22 mouse cellular contexts compared by ENCODE assay signal in the genomic region with DNA sequence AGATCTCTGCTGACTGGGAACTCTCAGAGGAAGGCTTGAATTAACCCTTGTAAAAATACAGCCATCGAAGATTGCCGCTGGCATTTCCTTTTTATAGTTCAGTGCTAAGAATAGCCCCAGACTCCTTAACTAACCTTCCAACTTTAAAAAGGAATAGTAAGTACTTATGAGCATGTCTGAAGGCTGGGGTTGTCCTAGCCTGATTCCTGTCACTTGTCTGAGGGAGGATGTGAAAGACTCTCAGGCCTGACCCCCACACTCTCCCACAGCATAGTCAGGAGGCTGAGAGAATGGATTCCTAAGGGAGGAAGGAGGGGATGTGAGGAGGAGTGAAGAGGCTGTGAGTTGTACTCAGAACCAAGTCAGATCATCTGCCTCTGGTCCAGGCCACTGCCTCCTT. TPM values are rescaled to one million over a fixed set of nuclear protein-coding genes. Genes with fewer than 3 reads are reported as not detected.
DNase-seq lines count a peak whose midpoint lies in the region; ATAC-seq and TF ChIP-seq lines count a peak whose summit lies in the region.
"Had no signal": no experiment of that assay in that cellular context is flagged by ENCODE, and none has a peak within 500 bp of the region (broad histone marks: within the 10 kb centered on the region; RNA-seq: fewer than 3 reads in every experiment).

No protein-coding gene starts in this region.

- no peak for ATAC-seq in embryonic facial prominence, embryonic 11.5 days (replicated peaks; ENCODE audit: insufficient number of reproducible peaks, low FRiP score, low TSS enrichment, low read depth)
- 0 out of 2 replicates have a peak, but pooled peaks have one; percentile 18 for ATAC-seq in heart, embryonic 16.5 days (replicated peaks; ENCODE audit: extremely low read depth, insufficient read depth, low FRiP score)
- ATAC-seq in limb, embryonic 12.5 days (ENCODE audit: insufficient number of reproducible peaks, insufficient read depth, low FRiP score, low TSS enrichment, low read depth), result no peak
- ATAC-seq: CD4-positive, CD25-positive, alpha-beta regulatory T cell, adult 4 months; hindbrain, postnatal 0 days; midbrain, embryonic 13.5 days had no signal

- H3K4me1 ChIP-seq in embryonic facial prominence, embryonic 11.5 days (ENCODE audit: control insufficient read depth, insufficient read depth, low read length), result no peaks in the 10 kb centered on the region
- peaks cover 23% of the 10 kb centered on the region for H3K4me1 ChIP-seq in embryonic facial prominence, embryonic 10.5 days
- peaks cover 12% of the 10 kb centered on the region for H3K4me1 ChIP-seq in heart, embryonic 16.5 days (ENCODE audit: control insufficient read depth, insufficient read depth, low read length)
- peaks cover 21% of the 10 kb centered on the region for H3K4me1 ChIP-seq in limb, embryonic 12.5 days (replicated peaks)
- H3K4me1 ChIP-seq in limb, embryonic 10.5 days, result peaks cover 11% of the 10 kb centered on the region
- peaks cover 7% of the 10 kb centered on the region; the same call in 1 of the 2 replicates for H3K4me1 ChIP-seq in embryonic fibroblast, embryonic 13.5 days (ENCODE audit: control insufficient read depth, insufficient read depth, low read length)
- H3K4me1 ChIP-seq: neural tube, embryonic 12.5 days had no signal

- no peak overlapping the region for H3K4me3 ChIP-seq in embryonic facial prominence, embryonic 11.5 days (ENCODE audit: low read depth, low read length)
- H3K4me3 ChIP-seq in embryonic facial prominence, embryonic 10.5 days, result no peak overlapping the region
- H3K4me3 ChIP-seq in heart, embryonic 16.5 days (ENCODE audit: low read length), result no peak overlapping the region
- H3K4me3 ChIP-seq in limb, embryonic 12.5 days (replicated peaks), result no peak overlapping the region
- H3K4me3 ChIP-seq in limb, embryonic 10.5 days, result no peak overlapping the region
- no peak overlapping the region for H3K4me3 ChIP-seq in embryonic fibroblast, embryonic 13.5 days (ENCODE audit: insufficient read depth, low read length)
- H3K4me3 ChIP-seq: embryonic facial prominence, embryonic 15.5 days; midbrain, embryonic 13.5 days; neural tube, embryonic 12.5 days had no signal

- H3K36me3 ChIP-seq in embryonic facial prominence, embryonic 11.5 days (replicated peaks; ENCODE audit: control insufficient read depth, insufficient read depth, low read depth, low read length), result no peaks in the 10 kb centered on the region
- no peaks in the 10 kb centered on the region for H3K36me3 ChIP-seq in embryonic facial prominence, embryonic 10.5 days (replicated peaks)
- no peaks in the 10 kb centered on the region for H3K36me3 ChIP-seq in heart, embryonic 16.5 days (ENCODE audit: control insufficient read depth, insufficient read depth)
- no peaks in the 10 kb centered on the region for H3K36me3 ChIP-seq in limb, embryonic 12.5 days
- no peaks in the 10 kb centered on the region for H3K36me3 ChIP-seq in limb, embryonic 10.5 days
- H3K36me3 ChIP-seq: embryonic facial prominence, embryonic 15.5 days; G1E; midbrain, embryonic 13.5 days; neural tube, embryonic 12.5 days had no signal

- no peak overlapping the region for H3K27ac ChIP-seq in embryonic facial prominence, embryonic 11.5 days (replicated peaks; ENCODE audit: low read depth, low read length)
- no peak overlapping the region for H3K27ac ChIP-seq in embryonic facial prominence, embryonic 10.5 days (replicated peaks)
- H3K27ac ChIP-seq in heart, embryonic 16.5 days (ENCODE audit: low read length), result no peak overlapping the region; the same call in none of the 2 replicates
- H3K27ac ChIP-seq in limb, embryonic 12.5 days, result peak overlapping the region; percentile 70
- H3K27ac ChIP-seq in limb, embryonic 10.5 days, result no peak overlapping the region
- peak overlapping the region; percentile 30; the same call in 1 of the 2 replicates for H3K27ac ChIP-seq in embryonic fibroblast, embryonic 13.5 days (ENCODE audit: insufficient read depth, low read length)
- H3K27ac ChIP-seq: embryonic facial prominence, embryonic 15.5 days; hindbrain, postnatal 0 days; midbrain, embryonic 13.5 days; neural tube, embryonic 12.5 days had no signal

- H3K9me3 ChIP-seq in embryonic facial prominence, embryonic 11.5 days (replicated peaks; ENCODE audit: control insufficient read depth, low read length), result no peaks in the 10 kb centered on the region
- H3K9me3 ChIP-seq in embryonic facial prominence, embryonic 10.5 days, result no peaks in the 10 kb centered on the region
- no peaks in the 10 kb centered on the region for H3K9me3 ChIP-seq in heart, embryonic 16.5 days (replicated peaks; ENCODE audit: control insufficient read depth, low read length)
- H3K9me3 ChIP-seq in limb, embryonic 12.5 days, result no peaks in the 10 kb centered on the region
- no peaks in the 10 kb centered on the region for H3K9me3 ChIP-seq in limb, embryonic 10.5 days (replicated peaks)
- H3K9me3 ChIP-seq: embryonic facial prominence, embryonic 15.5 days; G1E; midbrain, embryonic 13.5 days; neural tube, embryonic 12.5 days had no signal

- WGBS in embryonic facial prominence, embryonic 11.5 days, result 34% methylated on average over 2 of the region's 2 CpGs
- WGBS in embryonic facial prominence, embryonic 10.5 days, result 48% methylated on average over 2 of the region's 2 CpGs
- 21% methylated on average over 2 of the region's 2 CpGs for whole genome bisulfite sequencing in heart, embryonic 16.5 days
- 37% methylated on average over 2 of the region's 2 CpGs for WGBS in limb, embryonic 12.5 days
- WGBS in limb, embryonic 10.5 days, result 83% methylated on average over 2 of the region's 2 CpGs

- H3K9ac ChIP-seq in embryonic facial prominence, embryonic 11.5 days (replicated peaks; ENCODE audit: low read length), result no peak overlapping the region
- no peak overlapping the region for H3K9ac ChIP-seq in heart, embryonic 16.5 days (ENCODE audit: low read length)
- no peak overlapping the region for H3K9ac ChIP-seq in limb, embryonic 12.5 days (replicated peaks)
- H3K9ac ChIP-seq: embryonic facial prominence, embryonic 15.5 days; lung, embryonic 14.5 days; midbrain, embryonic 13.5 days; neural tube, embryonic 12.5 days had no signal

- no peak overlapping the region for H3K4me2 ChIP-seq in embryonic facial prominence, embryonic 11.5 days (ENCODE audit: low read depth, low read length)
- no peak overlapping the region for H3K4me2 ChIP-seq in heart, embryonic 16.5 days (ENCODE audit: low read depth, low read length)
- H3K4me2 ChIP-seq in limb, embryonic 12.5 days, result no peak overlapping the region
- H3K4me2 ChIP-seq: embryonic facial prominence, embryonic 15.5 days; lung, embryonic 14.5 days; midbrain, embryonic 13.5 days; neural tube, embryonic 12.5 days had no signal

- intact Hi-C loops in heart, postnatal 10 days (cut with DNase I), result no loop called here

- TF ChIP-seq CTCF in embryonic fibroblast, embryonic 13.5 days (IDR thresholded peaks at IDR 0.05; ENCODE audit: borderline replicate concordance, insufficient read depth, low read length), result no peak

- no peak for TF ChIP-seq POLR2A in embryonic fibroblast, embryonic 13.5 days (IDR thresholded peaks at IDR 0.05; ENCODE audit: low read depth, low read length)

- H3K27me3 ChIP-seq in embryonic facial prominence, embryonic 11.5 days (ENCODE audit: control insufficient read depth, insufficient read depth, low read length), result no peaks in the 10 kb centered on the region
- no peaks in the 10 kb centered on the region for H3K27me3 ChIP-seq in embryonic facial prominence, embryonic 10.5 days (replicated peaks; ENCODE audit: low read depth, poor library complexity, severe bottlenecking)
- no peaks in the 10 kb centered on the region for H3K27me3 ChIP-seq in heart, embryonic 16.5 days (ENCODE audit: control insufficient read depth, insufficient read depth, low read length)
- no peaks in the 10 kb centered on the region for H3K27me3 ChIP-seq in limb, embryonic 12.5 days
- no peaks in the 10 kb centered on the region for H3K27me3 ChIP-seq in limb, embryonic 10.5 days (ENCODE audit: low read depth, poor library complexity, severe bottlenecking)
- H3K27me3 ChIP-seq: embryonic facial prominence, embryonic 15.5 days; midbrain, embryonic 13.5 days; neural tube, embryonic 12.5 days had no signal

- peak; percentile 15 for DNase-seq in embryonic facial prominence, embryonic 11.5 days (ENCODE audit: low spot score)
- no peak for DNase-seq in embryonic facial prominence, embryonic 10.5 days (ENCODE audit: low spot score)
- DNase-seq in heart, postnatal 10 days, result no peak
- no peak for DNase-seq in limb, embryonic 10.5 days (ENCODE audit: low spot score)
- no peak for DNase-seq in cerebellum, adult 18-20 months
- DNase-seq: cerebellum, adult 9-11 months; gastrocnemius, postnatal 36 days; lung, embryonic 14.5 days; lung, postnatal 4 days; right cerebral cortex, postnatal 25 days; thymus, postnatal 14 days had no signal

RNA-seq across cellular contexts. Expression of a gene that starts 22.6 kb away (rescaled TPM):
- 2.3 and 2.8 TPM in 2 replicates for polyA plus RNA-seq in embryonic facial prominence, embryonic 11.5 days (2014; fragmentation: Nextera tagmentation; extraction: Ambion mirVana)
- polyA plus RNA-seq in embryonic facial prominence, embryonic 10.5 days (2016; fragmentation: Nextera tagmentation; extraction: Ambion mirVana), result 2.9 and 3.0 TPM in 2 replicates
- polyA plus RNA-seq in heart, embryonic 16.5 days (2015; fragmentation: Nextera tagmentation; extraction: Ambion mirVana), result 3.0 and 10.7 TPM in 2 replicates
- 1 to 10 TPM; 2.5 to 3.4 TPM for total RNA-seq in heart, postnatal 10 days (2021)
- 2.9 and 3.4 TPM in 2 replicates for polyA plus RNA-seq in limb, embryonic 12.5 days (2016; fragmentation: Nextera tagmentation; extraction: Ambion mirVana)
- polyA plus RNA-seq in limb, embryonic 10.5 days (2016; fragmentation: Nextera tagmentation; extraction: Ambion mirVana), result 2.9 and 4.7 TPM in 2 replicates
- polyA plus RNA-seq in embryonic fibroblast, embryonic 13.5 days (2011; ENCODE audit: insufficient read length, low read depth, missing spikeins), result 3.0 and 15.8 TPM in 2 replicates

RNA-seq across cellular contexts. Expression of a gene that starts 26.3 kb away (rescaled TPM):
- 9.4 and 9.5 TPM in 2 replicates for polyA plus RNA-seq in embryonic facial prominence, embryonic 11.5 days (2014; fragmentation: Nextera tagmentation; extraction: Ambion mirVana)
- polyA plus RNA-seq in embryonic facial prominence, embryonic 10.5 days (2016; fragmentation: Nextera tagmentation; extraction: Ambion mirVana), result 11.3 and 13.9 TPM in 2 replicates
- polyA plus RNA-seq in heart, embryonic 16.5 days (2015; fragmentation: Nextera tagmentation; extraction: Ambion mirVana), result 21.3 and 24.4 TPM in 2 replicates
- total RNA-seq in heart, postnatal 10 days (2021), result 100 to 1,000 TPM; 115 to 153 TPM
- 15.6 TPM in 2 replicates for polyA plus RNA-seq in limb, embryonic 12.5 days (2016; fragmentation: Nextera tagmentation; extraction: Ambion mirVana)
- 10.8 and 14.4 TPM in 2 replicates for polyA plus RNA-seq in limb, embryonic 10.5 days (2016; fragmentation: Nextera tagmentation; extraction: Ambion mirVana)
- 91.6 and 111 TPM in 2 replicates for polyA plus RNA-seq in embryonic fibroblast, embryonic 13.5 days (2011; ENCODE audit: insufficient read length, low read depth, missing spikeins)
- polyA plus RNA-seq: G1E had no signal

RNA-seq across cellular contexts. Expression of a gene that starts 49.4 kb away (rescaled TPM):
- 0.22 and 0.25 TPM in 2 replicates for polyA plus RNA-seq in embryonic facial prominence, embryonic 11.5 days (2014; fragmentation: Nextera tagmentation; extraction: Ambion mirVana)
- 0.12 and 0.13 TPM in 2 replicates for polyA plus RNA-seq in embryonic facial prominence, embryonic 10.5 days (2016; fragmentation: Nextera tagmentation; extraction: Ambion mirVana)
- polyA plus RNA-seq in heart, embryonic 16.5 days (2015; fragmentation: Nextera tagmentation; extraction: Ambion mirVana), result 0.09 TPM in 1 of 2 replicates, not detected in the other
- total RNA-seq in heart, postnatal 10 days (2021), result under 1 TPM; 0.24 to 0.30 TPM
- 0.31 and 0.41 TPM in 2 replicates for polyA plus RNA-seq in limb, embryonic 12.5 days (2016; fragmentation: Nextera tagmentation; extraction: Ambion mirVana)
- polyA plus RNA-seq in limb, embryonic 10.5 days (2016; fragmentation: Nextera tagmentation; extraction: Ambion mirVana), result 0.11 and 0.16 TPM in 2 replicates
- polyA plus RNA-seq in embryonic fibroblast, embryonic 13.5 days (2011; ENCODE audit: insufficient read length, low read depth, missing spikeins), result not detected in 2 replicates
- total RNA-seq: gastrocnemius, postnatal 36 days; hematopoietic stem cell, adult 5-6 weeks; hindbrain, postnatal 0 days had no signal
- polyA plus RNA-seq: CD4-positive, CD25-positive, alpha-beta regulatory T cell, adult 4 months; G1E; liver, adult 2 months had no signal

Comparison
In these comparisons a context has a peak if more than half of its experiments do, and no peak if none do; other contexts are left out.
1. H3K27ac ChIP-seq: peak in limb, embryonic 12.5 days (single experiment) and embryonic fibroblast, embryonic 13.5 days (single experiment); none in embryonic facial prominence, embryonic 11.5 days (single experiment), embryonic facial prominence, embryonic 10.5 days (single experiment), heart, embryonic 16.5 days (single experiment) and limb, embryonic 10.5 days (single experiment).